Mouse (Mus musculus) inflammation-experienced regulatory T-cells (primary cell): ENCODE measurements around the gene Kcng1. TPM values are rescaled to one million over a fixed set of nuclear protein-coding genes. Genes with fewer than 3 reads are reported as not detected.

Experiments used
- polyA plus RNA-seq, 2 experiments: library from polyadenylated mRNA; unstranded; fragments of 100-300 nt; shearing (Covaris generic); gene quantifications; one replicate each; pipeline ENCODE4 v1.2.1; 2017

Gene Kcng1
- not detected for polyA plus RNA-seq

GRCm38 (mm10) chr2:168281582-168281981 is at the start of gene Kcng1:
TSS of gene Kcng1 (minus strand) at chr2:168281736.

GRCm38 (mm10) chr2:168230026-168230728 is 51.4 kb downstream of the Kcng1 start, which contains the start of the genes Gm20716, Dpm1 and Mocs3:
TSS of gene Gm20716 (minus strand) at chr2:168230364.
TSS of gene Dpm1 (minus strand) at chr2:168230591.
TSS of gene Mocs3 (plus strand) at chr2:168230622.

Other genes with a start within 250 kb of the Kcng1 start
- 1 to 10 TPM; 4.5 to 7.6 TPM for gene Pard6b, start 200.7 kb downstream of the Kcng1 start, polyA plus RNA-seq
- gene Adnp, start 74.6 kb downstream of the Kcng1 start, polyA plus RNA-seq: 10 to 100 TPM; 25.2 to 27.5 TPM
- 1 to 10 TPM; 5.3 to 8.4 TPM for gene Gm20716, start 51.4 kb downstream of the Kcng1 start, polyA plus RNA-seq
- gene Dpm1, start 51.1 kb downstream of the Kcng1 start, polyA plus RNA-seq: 100 to 1,000 TPM in 1 of 2 experiments, 10 to 100 TPM in 1; 96.4 to 114 TPM
- gene Mocs3, start 51.1 kb downstream of the Kcng1 start, polyA plus RNA-seq: 10 to 100 TPM; 10.4 to 20.8 TPM